Mouse (Mus musculus) lung, embryonic 16.5 days (tissue): ENCODE measurements at regions not wholly inside any gene's neighbourhood (a gene's known extent, or its start where the extent isn't known, plus 50 kb on each side); places are given as distances from the start of the nearest gene placed in this dataset.

Experiments used
- ATAC-seq: fragments of 200-750 bp; cut with Nextera tagmentation; 2 replicates; pipeline ENCODE4 v1.8.0; 2017; ENCODE audit warnings: low read depth, mild to moderate bottlenecking, moderate library complexity
- H3K27ac ChIP-seq: fragments of 300-500 bp; sonication (generic); 2 replicates; pipeline ENCODE4 v1.5.1; 2014; ENCODE audit warnings: mild to moderate bottlenecking, control low read depth, low read length
- H3K27me3 ChIP-seq: fragments of 300-500 bp; sonication (generic); 2 replicates; pipeline ENCODE4 v1.6.1; 2014; ENCODE audit warnings: low read depth, low read length, mixed read lengths; ENCODE audit not compliant: control insufficient read depth, insufficient read depth
- H3K36me3 ChIP-seq: fragments of 300-500 bp; sonication (generic); 2 replicates; pipeline ENCODE4 v1.6.1; 2014; ENCODE audit warnings: low read length; ENCODE audit not compliant: control insufficient read depth, insufficient read depth
- H3K4me1 ChIP-seq: fragments of 300-500 bp; sonication (generic); replicated peaks from 2 replicates; pipeline ENCODE4 v1.6.1; 2014; ENCODE audit warnings: low read length, mixed read lengths; ENCODE audit not compliant: control insufficient read depth, insufficient read depth
- H3K4me2 ChIP-seq: fragments of 300-500 bp; sonication (generic); 2 replicates; pipeline ENCODE4 v1.6.1; 2014; ENCODE audit warnings: low read depth, low read length, control low read depth
- H3K4me3 ChIP-seq: fragments of 300-500 bp; sonication (generic); 2 replicates; pipeline ENCODE4 v1.5.1; 2014; ENCODE audit warnings: mild to moderate bottlenecking, low read length, control low read depth
- H3K9ac ChIP-seq: fragments of 300-500 bp; sonication (generic); 2 replicates; pipeline ENCODE4 v1.6.1; 2014; ENCODE audit warnings: low read length, control low read depth
- H3K9me3 ChIP-seq: fragments of 300-500 bp; sonication (generic); 2 replicates; pipeline ENCODE4 v1.6.1; 2016; ENCODE audit warnings: low read length; ENCODE audit not compliant: control insufficient read depth
- WGBS: fragments of 180-500 bp; shearing (Covaris S2); extraction: QIAGEN DNeasy Blood & Tissue Kit; methylation state at CpG from one replicate; pipeline ENCODE4 v1.1.7; 2014; 5-methylcytosine and 5-hydroxymethylcytosine counted together

DNA sequence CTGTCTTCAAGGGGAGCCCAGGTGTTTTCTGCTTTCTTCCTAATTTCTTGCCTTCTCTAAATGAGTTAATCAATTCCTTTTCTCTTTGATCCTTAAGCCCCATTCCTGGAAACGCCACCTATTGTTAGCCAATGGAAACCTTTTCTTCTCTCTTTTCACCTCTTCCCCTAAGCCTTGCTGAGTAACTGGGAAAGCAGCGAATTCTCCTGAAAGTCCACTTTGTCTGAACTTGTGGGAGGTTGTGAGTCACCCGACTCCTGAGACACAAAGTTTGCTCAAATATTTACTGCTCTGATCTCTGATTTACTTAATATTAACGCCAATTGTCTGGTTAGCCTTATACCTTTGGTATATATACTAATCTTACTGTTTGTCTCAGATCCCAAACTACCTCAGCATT lies 334.0 kb downstream of the Klf5 start:
- no peaks in the 10 kb centered on the region for H3K9me3 ChIP-seq
- no peaks in the 10 kb centered on the region for H3K27me3 ChIP-seq
- no peaks in the 10 kb centered on the region for H3K36me3 ChIP-seq
- WGBS: 36% methylated on average over 4 of the region's 4 CpGs
- no peaks in the 10 kb centered on the region; the same call in 1 of the 2 replicates for H3K4me1 ChIP-seq
- no peak for ATAC-seq
- no peak overlapping the region for H3K9ac ChIP-seq
- no peak overlapping the region for H3K27ac ChIP-seq
- no peak overlapping the region for H3K4me2 ChIP-seq
- H3K4me3 ChIP-seq: no peak overlapping the region

DNA sequence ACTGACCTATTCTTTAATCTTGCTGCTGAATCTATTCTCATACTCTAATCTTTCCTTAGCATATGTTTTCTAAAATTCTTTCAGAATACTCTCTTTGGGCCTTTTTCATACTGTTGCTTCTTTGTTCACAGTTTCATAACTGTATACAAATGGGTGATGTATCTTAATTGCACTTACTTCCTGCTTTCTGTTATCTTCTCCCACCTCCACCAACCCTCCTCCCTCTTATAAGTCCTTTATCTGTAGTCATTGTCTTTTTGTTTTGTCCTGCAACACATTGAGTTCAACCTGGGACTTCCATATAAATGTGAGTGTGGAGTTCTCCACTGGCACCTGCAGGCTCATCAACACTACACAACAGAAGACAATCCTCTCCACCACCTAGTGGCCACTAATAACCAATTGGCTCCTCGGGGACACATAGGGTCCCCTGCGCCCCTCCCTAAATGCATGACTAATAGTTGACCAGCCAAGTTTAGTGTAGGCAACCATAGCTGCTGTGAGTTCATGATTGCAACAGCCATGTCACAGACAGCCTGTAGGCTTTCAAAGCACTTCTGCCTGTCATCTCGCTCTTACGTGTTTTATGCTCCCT lies 337.2 kb downstream of the Klf5 start:
- H3K9me3 ChIP-seq: no peaks in the 10 kb centered on the region
- H3K36me3 ChIP-seq: no peaks in the 10 kb centered on the region
- no peak overlapping the region for H3K9ac ChIP-seq
- no peak overlapping the region for H3K4me3 ChIP-seq
- H3K4me2 ChIP-seq: no peak overlapping the region
- H3K27me3 ChIP-seq: no peaks in the 10 kb centered on the region
- WGBS: 79% methylated on average over 4 of the region's 4 CpGs
- no peak overlapping the region for H3K27ac ChIP-seq
- no peak for ATAC-seq
- no peaks in the 10 kb centered on the region; the same call in 1 of the 2 replicates for H3K4me1 ChIP-seq

DNA sequence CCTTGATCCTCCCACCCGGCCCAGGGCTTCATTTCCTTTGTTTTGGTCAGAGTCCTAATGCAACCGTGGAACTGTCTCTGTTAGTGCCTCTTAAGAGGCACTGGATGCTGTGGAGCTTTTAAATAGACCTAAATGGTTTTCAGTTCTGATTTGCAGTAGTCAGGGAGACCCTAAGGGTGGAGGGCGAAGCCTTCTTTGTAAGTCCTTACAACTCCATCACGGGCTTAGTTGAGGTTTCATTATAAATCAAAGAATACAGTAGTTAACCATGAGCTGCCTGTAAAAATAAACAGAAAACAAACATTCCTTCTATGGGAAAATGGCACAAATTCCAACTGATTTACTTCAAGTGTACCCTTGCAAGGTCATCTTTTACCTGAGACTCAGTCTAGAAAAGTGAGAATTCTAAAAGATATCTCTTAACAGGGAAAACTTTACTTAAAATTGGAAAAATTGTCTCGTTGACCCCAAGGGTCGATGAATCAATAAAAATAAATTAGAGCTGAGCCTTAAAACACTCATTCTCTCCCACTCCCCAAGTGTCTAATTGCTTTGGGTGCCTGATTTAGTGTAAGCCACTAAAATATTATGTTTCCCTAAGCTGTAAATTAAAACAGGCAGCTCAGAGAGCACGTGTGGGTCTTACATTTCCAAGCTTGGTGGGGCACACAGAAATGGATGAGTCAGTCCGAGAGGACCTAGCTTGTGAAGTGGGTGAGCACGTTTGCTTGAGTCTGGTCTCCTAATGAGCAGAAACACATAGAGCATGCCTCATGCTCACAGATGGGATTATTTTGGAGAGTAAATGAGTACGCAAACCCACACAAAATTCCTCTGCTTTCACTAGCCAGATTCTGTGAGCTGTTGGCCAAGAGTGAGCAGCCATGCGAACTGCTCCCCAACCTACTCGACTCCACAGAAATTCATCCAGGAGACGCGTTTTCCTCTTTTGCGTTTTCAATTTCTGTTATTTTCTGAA lies 343.3 kb downstream of the Klf5 start:
- ATAC-seq: no peak
- Histone ChIP-seq H3K9me3 (no peaks in the 10 kb centered on the region), H3K27ac (no peak overlapping the region), H3K4me1 (no peaks in the 10 kb centered on the region), H3K27me3 (no peaks in the 10 kb centered on the region), H3K36me3 (no peaks in the 10 kb centered on the region), H3K4me3 (no peak overlapping the region), H3K4me2 (no peak overlapping the region), H3K9ac (no peak overlapping the region)
- WGBS: 76% methylated on average over 15 of the region's 15 CpGs

DNA sequence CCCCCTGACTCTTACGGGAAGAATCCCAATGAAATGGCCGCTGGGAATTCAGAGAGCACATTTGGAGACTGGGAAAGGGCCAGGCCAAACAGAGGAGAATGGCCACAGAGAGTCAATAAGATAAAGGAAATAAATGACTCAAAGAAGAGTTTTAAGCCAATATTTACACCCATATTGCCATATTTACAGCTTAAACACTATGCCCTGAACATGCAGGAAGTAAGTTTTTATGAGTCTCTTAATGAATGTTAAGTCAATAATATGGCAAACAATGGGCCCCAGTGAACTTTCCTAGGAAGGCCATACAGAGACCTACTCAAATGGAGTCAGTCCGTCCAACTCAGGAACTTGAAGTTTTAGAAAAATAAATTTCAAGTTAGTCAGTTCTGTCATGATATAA lies 347.8 kb downstream of the Klf5 start:
- peak; percentile 74 for ATAC-seq
- no peaks in the 10 kb centered on the region for H3K4me1 ChIP-seq
- 52% methylated on average over 3 of the region's 3 CpGs for WGBS
- no peak overlapping the region for H3K4me2 ChIP-seq
- H3K36me3 ChIP-seq: no peaks in the 10 kb centered on the region
- H3K9me3 ChIP-seq: no peaks in the 10 kb centered on the region
- H3K4me3 ChIP-seq: no peak overlapping the region
- H3K9ac ChIP-seq: no peak overlapping the region
- no peak overlapping the region for H3K27ac ChIP-seq
- H3K27me3 ChIP-seq: no peaks in the 10 kb centered on the region

DNA sequence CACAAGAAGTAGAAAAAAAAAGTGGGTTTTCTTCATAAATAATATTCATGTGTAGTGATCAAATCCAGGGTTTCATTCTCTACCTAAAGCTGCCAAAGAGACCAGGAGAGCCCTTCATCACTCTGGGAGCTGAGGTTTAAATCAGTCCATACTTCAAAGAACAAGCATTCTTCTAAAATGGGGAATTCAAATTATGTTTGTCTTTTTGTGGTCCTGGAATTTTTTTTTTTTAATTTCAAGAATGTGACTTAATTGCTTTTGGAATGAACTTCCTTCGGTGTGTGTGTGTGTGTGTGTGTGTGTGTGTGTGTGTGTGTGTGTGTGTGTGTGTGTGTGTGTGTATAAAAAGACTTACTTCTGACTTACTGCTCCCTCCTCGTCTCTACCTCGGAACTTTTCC lies 375.9 kb downstream of the Klf5 start:
- WGBS: 26% methylated on average over 3 of the region's 3 CpGs
- no peak overlapping the region for H3K4me2 ChIP-seq
- no peak for ATAC-seq
- H3K4me1 ChIP-seq: no peaks in the 10 kb centered on the region
- H3K27me3 ChIP-seq: no peaks in the 10 kb centered on the region
- no peak overlapping the region for H3K27ac ChIP-seq
- H3K9ac ChIP-seq: no peak overlapping the region
- no peaks in the 10 kb centered on the region for H3K36me3 ChIP-seq
- no peak overlapping the region for H3K4me3 ChIP-seq
- H3K9me3 ChIP-seq: no peaks in the 10 kb centered on the region

DNA sequence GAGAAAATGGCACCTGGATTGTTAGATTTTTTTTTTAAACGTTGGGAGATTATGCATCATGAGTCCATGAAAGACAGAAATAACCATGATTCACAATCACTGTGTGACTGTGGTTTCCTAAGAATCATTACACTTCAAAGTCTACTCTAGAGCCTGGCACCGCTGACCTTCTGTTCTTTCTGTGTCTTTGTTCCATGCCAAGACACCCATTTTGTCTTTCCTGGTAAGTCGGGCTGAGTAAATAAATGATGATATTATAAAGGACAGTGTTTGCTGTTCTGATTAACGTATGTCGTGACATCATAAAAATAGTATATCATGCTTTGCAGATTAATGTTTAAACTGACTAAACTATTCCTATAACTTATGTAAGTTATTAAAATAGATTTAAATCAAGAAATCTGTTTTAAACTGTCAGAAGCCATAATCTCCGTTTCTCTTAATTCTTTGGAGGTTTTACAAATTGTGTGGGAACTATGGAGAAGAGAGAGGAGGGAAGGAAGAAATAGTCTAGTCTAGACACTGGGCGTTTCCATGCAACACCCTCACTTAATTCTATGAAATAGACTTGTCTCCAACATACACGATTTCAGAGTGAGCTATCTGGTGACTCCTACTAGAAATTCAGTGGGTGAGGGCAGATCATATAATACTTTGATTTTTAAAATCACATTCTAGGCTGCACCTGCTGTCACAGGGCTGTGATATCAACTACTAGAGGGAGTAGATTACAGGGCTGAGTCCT lies 388.7 kb downstream of the Klf5 start:
- 67% methylated on average over 8 of the region's 8 CpGs for WGBS
- no peaks in the 10 kb centered on the region for H3K4me1 ChIP-seq
- no peaks in the 10 kb centered on the region for H3K36me3 ChIP-seq
- H3K27ac ChIP-seq: no peak overlapping the region
- H3K9me3 ChIP-seq: no peaks in the 10 kb centered on the region
- H3K27me3 ChIP-seq: no peaks in the 10 kb centered on the region
- H3K9ac ChIP-seq: no peak overlapping the region
- no peak for ATAC-seq
- H3K4me3 ChIP-seq: no peak overlapping the region
- no peak overlapping the region for H3K4me2 ChIP-seq

DNA sequence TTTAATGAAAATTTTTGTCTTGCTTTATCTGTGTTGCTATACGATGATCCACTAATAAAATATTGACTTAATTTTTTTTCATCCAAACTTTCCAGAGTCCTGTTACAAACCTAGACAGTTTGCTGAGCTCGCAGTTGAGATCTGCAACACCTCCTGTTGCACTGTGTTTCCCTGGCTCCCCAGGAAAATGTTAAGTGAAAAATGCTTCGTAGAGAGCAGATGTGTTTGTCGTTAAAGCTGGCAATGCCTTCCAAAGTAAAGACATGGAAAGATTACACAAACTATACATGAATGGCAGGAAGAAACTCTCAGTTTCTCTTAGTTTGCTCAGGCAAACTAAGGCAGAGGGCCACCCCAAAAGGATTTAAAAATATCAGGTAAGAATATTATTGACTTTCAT lies 389.9 kb downstream of the Klf5 start:
- Histone ChIP-seq H3K4me1 (no peaks in the 10 kb centered on the region), H3K4me2 (no peak overlapping the region), H3K27ac (no peak overlapping the region), H3K36me3 (no peaks in the 10 kb centered on the region), H3K9me3 (no peaks in the 10 kb centered on the region), H3K4me3 (no peak overlapping the region), H3K27me3 (no peaks in the 10 kb centered on the region), H3K9ac (no peak overlapping the region)
- ATAC-seq: no peak
- 54% methylated on average over 4 of the region's 4 CpGs for WGBS

DNA sequence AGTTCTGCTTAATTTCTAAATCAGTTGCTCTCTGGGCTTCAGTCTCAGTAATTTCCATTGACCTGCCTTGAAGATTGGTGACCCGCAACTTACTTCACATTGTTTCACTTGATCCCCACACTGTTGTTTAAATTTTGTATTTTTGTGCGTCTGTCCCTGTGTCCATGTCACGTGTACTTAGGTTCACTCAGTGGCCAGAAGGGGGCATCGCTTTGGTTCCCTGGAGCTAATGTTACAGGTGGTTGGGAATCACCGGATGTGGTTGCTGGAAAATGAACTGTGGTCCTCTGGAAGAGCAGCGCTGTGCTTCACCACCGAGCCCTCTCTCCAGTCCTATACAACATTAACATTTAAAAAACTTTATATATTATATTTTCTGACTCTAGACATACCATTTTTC lies 397.8 kb downstream of the Klf5 start:
- Histone ChIP-seq H3K4me3 (no peak overlapping the region), H3K4me1 (no peaks in the 10 kb centered on the region), H3K27ac (no peak overlapping the region), H3K36me3 (no peaks in the 10 kb centered on the region), H3K4me2 (no peak overlapping the region), H3K27me3 (no peaks in the 10 kb centered on the region), H3K9ac (no peak overlapping the region), H3K9me3 (no peaks in the 10 kb centered on the region)
- ATAC-seq: no peak
- 92% methylated on average over 7 of the region's 7 CpGs for WGBS

DNA sequence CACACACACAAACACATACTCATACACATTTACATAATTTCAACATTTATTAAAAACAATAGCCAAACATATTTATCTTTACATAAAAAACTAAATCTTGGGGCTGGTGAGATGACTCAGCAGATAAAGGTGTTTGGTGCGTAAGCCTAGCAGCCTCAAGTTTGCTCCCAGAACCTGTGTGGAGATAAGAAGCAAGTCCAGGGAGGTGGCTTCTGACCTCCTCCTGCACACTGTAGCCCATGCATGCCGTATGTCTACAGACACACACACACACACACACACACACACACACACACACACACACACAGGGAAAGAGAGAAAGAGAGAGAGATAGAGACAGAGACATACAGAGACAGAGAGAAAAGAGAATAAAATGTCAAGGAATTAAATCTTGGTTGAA lies 401.1 kb downstream of the Klf5 start:
- Histone ChIP-seq H3K4me2 (no peak overlapping the region), H3K27me3 (no peaks in the 10 kb centered on the region), H3K9me3 (no peaks in the 10 kb centered on the region), H3K4me3 (no peak overlapping the region), H3K9ac (no peak overlapping the region), H3K27ac (no peak overlapping the region), H3K4me1 (no peaks in the 10 kb centered on the region), H3K36me3 (no peaks in the 10 kb centered on the region)
- no peak for ATAC-seq
- 68% methylated on average over 2 of the region's 2 CpGs for WGBS
